Mouse (Mus musculus) myocyte (in vitro differentiated cells): ENCODE measurements around the gene Hhat. TPM values are rescaled to one million over a fixed set of nuclear protein-coding genes. Genes with fewer than 3 reads are reported as not detected.

Experiments used
- H3K27me3 ChIP-seq: one replicate; pipeline ENCODE4 v1.6.1; 2011; ENCODE audit not compliant: control insufficient read depth, insufficient read depth, insufficient read length
- H3K36me3 ChIP-seq: one replicate; pipeline ENCODE4 v1.6.1; 2011; ENCODE audit not compliant: control insufficient read depth, insufficient read depth
- H3K4me2 ChIP-seq: one replicate; pipeline ENCODE4 v1.6.1; 2011; ENCODE audit warnings: low read depth, control low read depth
- H3K4me3 ChIP-seq: one replicate; pipeline ENCODE4 v1.5.1; 2011; ENCODE audit warnings: mild to moderate bottlenecking, control low read depth, moderate library complexity
- H3K79me2 ChIP-seq: one replicate; pipeline ENCODE4 v1.6.1; 2011; ENCODE audit not compliant: control insufficient read depth, insufficient read depth
- H3ac ChIP-seq: one replicate; pipeline ENCODE4 v1.6.1; 2011; ENCODE audit not compliant: control insufficient read depth, insufficient read length
- CEBPB ChIP-seq: IDR thresholded peaks from 2 replicates; pipeline ENCODE4 v1.6.1; 2011; ENCODE audit warnings: mild to moderate bottlenecking, moderate library complexity; ENCODE audit not compliant: poor library complexity, insufficient read depth, severe bottlenecking
- E2F4 ChIP-seq: IDR thresholded peaks from one replicate; pipeline ENCODE4 v1.6.1; 2011; ENCODE audit warnings: mild to moderate bottlenecking, control low read depth, moderate library complexity; ENCODE audit not compliant: insufficient read depth
- MAX ChIP-seq: IDR thresholded peaks from one replicate; pipeline ENCODE4 v1.6.1; 2011; ENCODE audit warnings: low read depth, mild to moderate bottlenecking, control low read depth
- MYOD1 ChIP-seq, 3 experiments: IDR thresholded peaks; one replicate each; pipeline ENCODE4 v1.6.1; 2011; ENCODE audit warnings: control low read depth in 2 of 3, low read depth in 2 of 3, mild to moderate bottlenecking in 2 of 3, moderate library complexity in 1 of 3; ENCODE audit not compliant: insufficient read length in 2 of 3, control insufficient read depth in 1 of 3
- MYOG ChIP-seq, 3 experiments: IDR thresholded peaks; one replicate each; pipeline ENCODE4 v1.6.1; 2011; ENCODE audit warnings: control low read depth in 2 of 3, low read depth in 2 of 3, mild to moderate bottlenecking in 2 of 3; ENCODE audit not compliant: insufficient read length in 2 of 3, control insufficient read depth in 1 of 3, insufficient read depth in 1 of 3
- POLR2A ChIP-seq: IDR thresholded peaks from one replicate; pipeline ENCODE4 v1.6.1; 2011; ENCODE audit warnings: low read depth, mild to moderate bottlenecking, control low read depth, moderate library complexity; ENCODE audit not compliant: insufficient read length
- POLR2AphosphoS2 ChIP-seq: IDR thresholded peaks from one replicate; pipeline ENCODE4 v1.6.1; 2011; ENCODE audit warnings: low read depth, control low read depth; ENCODE audit not compliant: insufficient read length
- REST ChIP-seq: IDR thresholded peaks from one replicate; pipeline ENCODE4 v1.6.1; 2011; ENCODE audit warnings: mild to moderate bottlenecking, control low read depth, moderate library complexity; ENCODE audit not compliant: insufficient read depth, insufficient read length
- SRF ChIP-seq: IDR thresholded peaks from one replicate; pipeline ENCODE4 v1.6.1; 2011; ENCODE audit warnings: low read depth; ENCODE audit not compliant: control insufficient read depth, insufficient read length
- TCF12 ChIP-seq: IDR thresholded peaks from one replicate; pipeline ENCODE4 v1.6.1; 2011; ENCODE audit warnings: mild to moderate bottlenecking, control low read depth; ENCODE audit not compliant: poor library complexity, insufficient read depth, severe bottlenecking
- TCF3 ChIP-seq: IDR thresholded peaks from one replicate; pipeline ENCODE4 v1.6.1; 2011; ENCODE audit warnings: low read depth, control low read depth; ENCODE audit not compliant: insufficient read length
- USF1 ChIP-seq: IDR thresholded peaks from one replicate; pipeline ENCODE4 v1.6.1; 2011; ENCODE audit warnings: low read depth, mild to moderate bottlenecking, control low read depth, moderate library complexity
- polyA plus RNA-seq: library from polyadenylated mRNA; unstranded; fragments of >200 nt; fragmentation: generic; extraction: Trizol; gene quantifications from one replicate; pipeline ENCODE4 v1.2.1, GENCODE M21; 2012; ENCODE audit warnings: missing spikeins

Gene Hhat
- polyA plus RNA-seq, 1 experiment = 4.4 TPM

GRCm38 (mm10) chr1:192720156-192720555, 50.9 kb downstream of the Hhat start:
- Histone ChIP-seq H3ac (no peak overlapping the region), H3K79me2 (no peaks in the 10 kb centered on the region), H3K4me2 (no peak overlapping the region), H3K36me3 (no peaks in the 10 kb centered on the region), H3K27me3 (no peaks in the 10 kb centered on the region), H3K4me3 (no peak overlapping the region)
- TF ChIP-seq TCF12 (no peak), CEBPB (no peak), REST (no peak), E2F4 (no peak), SRF (no peak)

- Histone ChIP-seq H3K27me3 (no peaks in the 10 kb centered on the region), H3K4me3 (no peak overlapping the region), H3ac (no peak overlapping the region), H3K4me2 (no peak overlapping the region), H3K36me3 (no peaks in the 10 kb centered on the region), H3K79me2 (no peaks in the 10 kb centered on the region)
- no peak for TF ChIP-seq USF1
- no peak for TF ChIP-seq MAX
- TF ChIP-seq TCF12 = no peak
- TF ChIP-seq TCF3 = no peak
- no peak for TF ChIP-seq E2F4
- no peak for TF ChIP-seq POLR2AphosphoS2
- no peak for TF ChIP-seq REST
- TF ChIP-seq CEBPB = no peak
- TF ChIP-seq MYOD1 (IDR thresholded peaks at IDR 0.05; ENCODE audit: control insufficient read depth in 1 of 3, insufficient read length in 2 of 3, low read depth in 2 of 3) = no peak
- no peak for TF ChIP-seq MYOG (IDR thresholded peaks at IDR 0.05; ENCODE audit: control insufficient read depth in 1 of 3, insufficient read depth in 1 of 3, insufficient read length in 2 of 3, low read depth in 2 of 3)
- TF ChIP-seq POLR2A = no peak
Measured at GRCm38 (mm10) chr1:192711779-192712348, 59.2 kb downstream of the Hhat start.

DNA sequence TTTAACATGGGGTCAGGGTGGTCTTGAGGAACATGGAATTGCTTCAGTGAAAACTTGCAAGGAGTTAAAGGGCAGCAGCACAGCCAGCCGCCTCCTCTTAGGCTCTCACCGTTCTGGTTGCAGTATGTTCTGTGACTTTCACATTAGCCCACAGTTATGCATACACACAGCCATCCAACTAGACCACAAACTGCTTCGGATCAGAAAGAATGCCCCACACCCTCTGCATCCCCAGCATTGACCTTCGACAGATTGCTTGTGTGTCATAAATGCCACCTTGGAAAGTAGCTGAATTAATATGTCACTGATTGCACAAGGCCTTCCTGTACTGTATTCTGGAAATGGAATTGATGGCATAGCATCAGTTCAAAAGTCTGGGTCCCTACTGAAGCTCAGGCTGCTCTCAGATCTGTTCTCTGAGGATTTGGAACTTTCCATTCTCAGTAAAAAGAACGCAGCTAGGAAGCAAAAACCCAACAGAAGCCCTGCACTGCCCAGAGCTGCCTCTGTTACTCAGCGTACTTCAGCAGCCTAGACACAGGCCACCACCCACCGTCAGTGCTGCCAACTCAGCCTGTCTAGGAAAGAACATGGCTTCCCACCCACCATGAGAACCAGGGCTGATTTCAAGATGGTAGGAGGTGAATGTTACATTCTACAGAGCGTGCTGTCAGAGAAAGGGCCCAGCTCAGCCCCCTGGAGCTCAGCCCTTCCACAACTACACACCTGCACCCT, 70.5 kb downstream of the Hhat start:
- no peak overlapping the region for H3K4me3 ChIP-seq
- H3K27me3 ChIP-seq = no peaks in the 10 kb centered on the region
- H3K36me3 ChIP-seq = no peaks in the 10 kb centered on the region
- no peak overlapping the region for H3K4me2 ChIP-seq
- no peaks in the 10 kb centered on the region for H3K79me2 ChIP-seq
- no peak overlapping the region for H3ac ChIP-seq
- TF ChIP-seq MYOG (IDR thresholded peaks at IDR 0.05; ENCODE audit: control insufficient read depth in 1 of 3, insufficient read depth in 1 of 3, insufficient read length in 2 of 3, low read depth in 2 of 3) (no peak), E2F4 (no peak), REST (no peak), POLR2AphosphoS2 (no peak), POLR2A (no peak), USF1 (no peak), MYOD1 (IDR thresholded peaks at IDR 0.05; ENCODE audit: control insufficient read depth in 1 of 3, insufficient read length in 2 of 3, low read depth in 2 of 3) (no peak)

DNA sequence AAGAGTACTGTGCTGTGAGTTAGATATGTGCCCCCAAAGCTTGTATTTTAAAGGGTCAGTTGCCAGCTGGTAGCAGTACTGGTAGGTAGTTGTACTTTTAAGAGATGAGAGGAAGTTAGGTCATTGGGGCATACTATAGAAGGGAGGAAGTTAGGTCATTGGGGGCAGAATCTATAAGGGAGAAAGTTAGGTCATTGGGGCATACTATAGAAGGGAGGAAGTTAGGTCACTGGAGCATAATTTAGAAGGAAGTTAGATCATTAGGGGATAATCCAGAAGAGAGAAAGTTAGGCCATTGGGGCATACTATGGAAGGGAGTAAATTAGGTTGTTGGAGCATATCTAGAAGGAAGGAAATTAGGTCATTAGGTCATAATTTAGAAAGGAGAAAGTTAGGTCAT, 71.9 kb downstream of the Hhat start:
- Histone ChIP-seq H3K79me2 (no peaks in the 10 kb centered on the region), H3K36me3 (no peaks in the 10 kb centered on the region), H3K27me3 (no peaks in the 10 kb centered on the region), H3K4me2 (no peak overlapping the region), H3ac (no peak overlapping the region), H3K4me3 (no peak overlapping the region)
- TF ChIP-seq MYOD1 (IDR thresholded peaks at IDR 0.05; ENCODE audit: control insufficient read depth in 1 of 3, insufficient read length in 2 of 3, low read depth in 2 of 3) (no peak), TCF3 (no peak), MAX (no peak), POLR2A (no peak), REST (no peak), SRF (no peak), CEBPB (no peak), E2F4 (no peak), TCF12 (no peak), POLR2AphosphoS2 (no peak), USF1 (no peak), MYOG (IDR thresholded peaks at IDR 0.05; ENCODE audit: control insufficient read depth in 1 of 3, insufficient read depth in 1 of 3, insufficient read length in 2 of 3, low read depth in 2 of 3) (no peak)

- H3K36me3 ChIP-seq = no peaks in the 10 kb centered on the region
- peak in 1 of 3 experiments; percentile 48 for TF ChIP-seq MYOD1 (IDR thresholded peaks at IDR 0.05; ENCODE audit: control insufficient read depth in 1 of 3, insufficient read length in 2 of 3, low read depth in 2 of 3)
- no peak for TF ChIP-seq POLR2AphosphoS2
- H3K4me2 ChIP-seq = peak overlapping the region; percentile 53
- H3K27me3 ChIP-seq = no peaks in the 10 kb centered on the region
- no peak overlapping the region for H3K4me3 ChIP-seq
- H3ac ChIP-seq = no peak overlapping the region
- no peaks in the 10 kb centered on the region for H3K79me2 ChIP-seq
Measured at GRCm38 (mm10) chr1:192696371-192696863, 74.6 kb downstream of the Hhat start.
